Mouse (Mus musculus) lung, postnatal 25 days (tissue): Measurements from ENCODE around the gene Wsb2.
A peak's percentile ranks its signal among the peaks of the same experiment; 100 is the strongest.
"Not testable (repeated sequence)": the region's sequence is repeated elsewhere in the genome, so short reads cannot be mapped to it uniquely, and the experiment has no call there.

Experiments used
- DNase-seq: peaks from one replicate; pipeline ENCODE4 v3.0.0; 2022; ENCODE audit warnings: low spot score

The Wsb2 gene

GRCm38 (mm10) chr5:117388296-117388751, 31.2 kb downstream of the Wsb2 start:
- DNase-seq: peak; percentile 17

- DNase-seq: peak; percentile 96
Observed at GRCm38 (mm10) chr5:117388877-117389276, 31.8 kb downstream of the Wsb2 start, which contains the start of gene Rfc5. Gene Rfc5, minus strand, starts transcription at chr5:117389047.

- no peak for DNase-seq
Observed at GRCm38 (mm10) chr5:117390895-117391294, 33.8 kb downstream of the Wsb2 start.

GRCm38 (mm10) chr5:117395834-117396233, 38.7 kb downstream of the Wsb2 start:
- no peak for DNase-seq

GRCm38 (mm10) chr5:117396596-117397014, 39.5 kb downstream of the Wsb2 start:
- no peak for DNase-seq

GRCm38 (mm10) chr5:117397371-117397770, 40.3 kb downstream of the Wsb2 start:
- DNase-seq: no peak

GRCm38 (mm10) chr5:117398007-117398550, 41.0 kb downstream of the Wsb2 start:
- DNase-seq: no peak

- no peak for DNase-seq
Observed at GRCm38 (mm10) chr5:117399281-117399680, 42.2 kb downstream of the Wsb2 start.

GRCm38 (mm10) chr5:117403609-117404008, 46.5 kb downstream of the Wsb2 start:
- DNase-seq: no peak

- not testable (repeated sequence) for DNase-seq
Observed at GRCm38 (mm10) chr5:117404671-117405070, 47.6 kb downstream of the Wsb2 start.

GRCm38 (mm10) chr5:117408216-117408615, 51.1 kb downstream of the Wsb2 start:
- peak; percentile 17 for DNase-seq

- no peak for DNase-seq
Observed at GRCm38 (mm10) chr5:117409369-117409768, 52.3 kb downstream of the Wsb2 start.

GRCm38 (mm10) chr5:117413507-117414501, 56.7 kb downstream of the Wsb2 start, which contains the start of gene Ksr2:
Gene Ksr2, plus strand, starts transcription at chr5:117414000.
- DNase-seq: peak; percentile 12

GRCm38 (mm10) chr5:117414611-117415010, 57.5 kb downstream of the Wsb2 start:
- DNase-seq: no peak

GRCm38 (mm10) chr5:117415011-117415912, 58.2 kb downstream of the Wsb2 start:
- DNase-seq: no peak

- no peak for DNase-seq
Observed at GRCm38 (mm10) chr5:117417442-117417841, 60.3 kb downstream of the Wsb2 start.
